Comparison of ENCODE assay signal across 12 mouse cellular contexts in genomic region chr12:79878766-79879092, GRCm38 (mm10).
DNase-seq lines count a peak whose midpoint lies in the region; ATAC-seq and TF ChIP-seq lines count a peak whose summit lies in the region.
"Had no signal": no experiment of that assay in that cellular context is flagged by ENCODE, and none has a peak within 500 bp of the region (broad histone marks: within the 10 kb centered on the region; RNA-seq: fewer than 3 reads in every experiment).

No protein-coding gene starts in this region.

- no peak for TF ChIP-seq CTCF in heart, postnatal 0 days (IDR thresholded peaks at IDR 0.05; ENCODE audit: low read depth)
- no peak for TF ChIP-seq CTCF in midbrain, postnatal 0 days (IDR thresholded peaks at IDR 0.05)

- H3K27me3 ChIP-seq in heart, postnatal 0 days (ENCODE audit: control insufficient read depth, insufficient read depth, low read length) = no peaks in the 10 kb centered on the region
- 0 out of 2 replicates have a peak, but pooled peaks cover 3% of the 10 kb centered on the region for H3K27me3 ChIP-seq in midbrain, embryonic 10.5 days (ENCODE audit: low read depth, poor library complexity, severe bottlenecking)
- H3K27me3 ChIP-seq in midbrain, postnatal 0 days (ENCODE audit: insufficient read depth, low read length) = no peaks in the 10 kb centered on the region
- H3K27me3 ChIP-seq in forebrain, embryonic 12.5 days = no peaks in the 10 kb centered on the region
- no peaks in the 10 kb centered on the region for H3K27me3 ChIP-seq in midbrain, embryonic 13.5 days

- WGBS in heart, postnatal 0 days = 82% methylated on average over 5 of the region's 5 CpGs
- WGBS in midbrain, embryonic 10.5 days = 47% methylated on average over 5 of the region's 5 CpGs
- 63% methylated on average over 5 of the region's 5 CpGs for WGBS in midbrain, postnatal 0 days
- 22% methylated on average over 5 of the region's 5 CpGs for WGBS in forebrain, embryonic 12.5 days
- 37% methylated on average over 5 of the region's 5 CpGs for WGBS in midbrain, embryonic 13.5 days

- peaks cover 27% of the 10 kb centered on the region for H3K4me1 ChIP-seq in heart, postnatal 0 days (ENCODE audit: control insufficient read depth, insufficient read depth)
- H3K4me1 ChIP-seq in midbrain, embryonic 10.5 days = peaks cover 35% of the 10 kb centered on the region
- H3K4me1 ChIP-seq in midbrain, postnatal 0 days (ENCODE audit: insufficient read depth, low read length) = peaks cover 8% of the 10 kb centered on the region; the same call in 1 of the 2 replicates
- peaks cover 34% of the 10 kb centered on the region for H3K4me1 ChIP-seq in forebrain, embryonic 12.5 days
- H3K4me1 ChIP-seq in midbrain, embryonic 13.5 days (replicated peaks) = peaks cover 20% of the 10 kb centered on the region

- no peak for ATAC-seq in heart, postnatal 0 days (ENCODE audit: insufficient read depth, low read depth)
- no peak for ATAC-seq in midbrain, postnatal 0 days (ENCODE audit: low FRiP score)
- ATAC-seq in forebrain, embryonic 12.5 days (ENCODE audit: low FRiP score) = no peak
- ATAC-seq in midbrain, embryonic 13.5 days = no peak
- ATAC-seq: liver, postnatal 0 days had no signal

- no peak overlapping the region for H3K9ac ChIP-seq in heart, postnatal 0 days (replicated peaks; ENCODE audit: low read depth, low read length)
- H3K9ac ChIP-seq in midbrain, postnatal 0 days (replicated peaks; ENCODE audit: low read length, poor library complexity, severe bottlenecking) = no peak overlapping the region
- no peak overlapping the region for H3K9ac ChIP-seq in forebrain, embryonic 12.5 days
- no peak overlapping the region for H3K9ac ChIP-seq in midbrain, embryonic 13.5 days (replicated peaks)
- H3K9ac ChIP-seq: liver, postnatal 0 days had no signal

- no peak overlapping the region for H3K4me2 ChIP-seq in heart, postnatal 0 days (ENCODE audit: low read depth, low read length)
- no peak overlapping the region for H3K4me2 ChIP-seq in midbrain, postnatal 0 days (ENCODE audit: low read depth, low read length, poor library complexity, severe bottlenecking)
- H3K4me2 ChIP-seq in forebrain, embryonic 12.5 days = 0 out of 2 replicates have a peak overlapping the region, but pooled peaks have one; percentile 6
- no peak overlapping the region for H3K4me2 ChIP-seq in midbrain, embryonic 13.5 days (replicated peaks)

- TF ChIP-seq EP300 in heart, postnatal 0 days (IDR thresholded peaks at IDR 0.05; ENCODE audit: low read depth) = no peak

- no peaks in the 10 kb centered on the region for H3K36me3 ChIP-seq in heart, postnatal 0 days (replicated peaks; ENCODE audit: control insufficient read depth, insufficient read depth, low read length)
- no peaks in the 10 kb centered on the region for H3K36me3 ChIP-seq in midbrain, embryonic 10.5 days
- no peaks in the 10 kb centered on the region for H3K36me3 ChIP-seq in midbrain, postnatal 0 days (ENCODE audit: insufficient read depth, low read length)
- no peaks in the 10 kb centered on the region for H3K36me3 ChIP-seq in forebrain, embryonic 12.5 days (replicated peaks)
- H3K36me3 ChIP-seq in midbrain, embryonic 13.5 days = no peaks in the 10 kb centered on the region

- 0 out of 2 replicates have a peak, but pooled peaks cover 6% of the 10 kb centered on the region for H3K9me3 ChIP-seq in heart, postnatal 0 days (replicated peaks; ENCODE audit: control insufficient read depth, low read length)
- H3K9me3 ChIP-seq in midbrain, embryonic 10.5 days (replicated peaks) = 0 out of 2 replicates have a peak, but pooled peaks cover 5% of the 10 kb centered on the region
- no peaks in the 10 kb centered on the region for H3K9me3 ChIP-seq in midbrain, postnatal 0 days (ENCODE audit: low read length)
- 0 out of 2 replicates have a peak, but pooled peaks cover 3% of the 10 kb centered on the region for H3K9me3 ChIP-seq in forebrain, embryonic 12.5 days
- peaks cover 4% of the 10 kb centered on the region; the same call in 1 of the 2 replicates for H3K9me3 ChIP-seq in midbrain, embryonic 13.5 days

- peak overlapping the region; percentile 18; the same call in 1 of the 2 replicates for H3K27ac ChIP-seq in heart, postnatal 0 days (ENCODE audit: low read depth)
- peak overlapping the region; percentile 91 for H3K27ac ChIP-seq in midbrain, embryonic 10.5 days (replicated peaks)
- H3K27ac ChIP-seq in midbrain, postnatal 0 days (ENCODE audit: low read depth, low read length) = no peak overlapping the region
- peak overlapping the region; percentile 90 for H3K27ac ChIP-seq in forebrain, embryonic 12.5 days
- peak overlapping the region; percentile 71; the same call in 1 of the 2 replicates for H3K27ac ChIP-seq in midbrain, embryonic 13.5 days

- no peak for DNase-seq in heart, postnatal 0 days (ENCODE audit: low spot score)
- DNase-seq in heart, adult 8-10 months (ENCODE audit: low spot score) = no peak
- no peak for DNase-seq in midbrain, embryonic 10.5 days (ENCODE audit: low spot score)
- no peak for DNase-seq in midbrain, postnatal 0 days (ENCODE audit: low spot score)
- no peak for DNase-seq in urinary bladder, postnatal 10 days (ENCODE audit: low spot score)
- DNase-seq in right cerebral cortex, postnatal 4 days = no peak
- DNase-seq: adrenal gland, postnatal 25 days; cerebellum, adult 8-10 months; liver, postnatal 0 days; right cerebral cortex, postnatal 14 days had no signal

- H3K4me3 ChIP-seq in heart, postnatal 0 days (ENCODE audit: low read depth, low read length) = no peak overlapping the region
- no peak overlapping the region for H3K4me3 ChIP-seq in midbrain, embryonic 10.5 days
- H3K4me3 ChIP-seq in midbrain, postnatal 0 days (ENCODE audit: low read depth, low read length) = no peak overlapping the region
- H3K4me3 ChIP-seq in forebrain, embryonic 12.5 days (replicated peaks) = no peak overlapping the region
- H3K4me3 ChIP-seq in midbrain, embryonic 13.5 days (replicated peaks) = no peak overlapping the region
